Mouse (Mus musculus) cortical plate, adult 2 months (tissue): Measurements from ENCODE around the gene Col2a1. TPM values are rescaled to one million over a fixed set of nuclear protein-coding genes. Genes with fewer than 3 reads are reported as not detected.

Source experiments
- H3K27ac ChIP-seq: fragments of 200-500 bp; 2 replicates; pipeline ENCODE4 v1.5.1; 2012; ENCODE audit warnings: low read length, control low read depth, inconsistent platforms; ENCODE audit not compliant: insufficient read depth
- H3K4me1 ChIP-seq: fragments of 200-500 bp; 2 replicates; pipeline ENCODE4 v1.6.1; 2011; ENCODE audit warnings: low read length; ENCODE audit not compliant: control insufficient read depth, insufficient read depth
- H3K4me3 ChIP-seq: fragments of 200-500 bp; 2 replicates; pipeline ENCODE4 v1.5.1; 2011; ENCODE audit warnings: mild to moderate bottlenecking, low read length, control low read depth; ENCODE audit not compliant: insufficient read depth
- CTCF ChIP-seq: fragments of 200-500 bp; IDR thresholded peaks from 2 replicates; pipeline ENCODE4 v1.5.1; 2011; ENCODE audit warnings: mild to moderate bottlenecking, control low read depth, low read length; ENCODE audit not compliant: insufficient read depth; ENCODE audit errors: extremely low read depth
- POLR2A ChIP-seq: fragments of 200-500 bp; IDR thresholded peaks from 2 replicates; pipeline ENCODE4 v1.6.1; 2011; ENCODE audit warnings: mild to moderate bottlenecking, low read length, control low read depth; ENCODE audit not compliant: insufficient read depth; ENCODE audit errors: extremely low read depth
- polyA plus RNA-seq: library from polyadenylated mRNA; depleted of rRNA; stranded (reverse); fragments of >200 nt; gene quantifications from 2 replicates; pipeline ENCODE4 v1.2.3, GENCODE M21; 2012; rRNA removed

Col2a1 gene
- polyA plus RNA-seq, 1 experiment: 1.1 TPM

- Histone ChIP-seq H3K4me3 (no peak overlapping the region), H3K27ac (no peak overlapping the region), H3K4me1 (no peaks in the 10 kb centered on the region)
- no peak for TF ChIP-seq CTCF
These were observed 72.1 kb downstream of the Col2a1 start for GRCm38 (mm10) chr15:97932441-97932840.

GRCm38 (mm10) chr15:97929259-97929824, 75.2 kb downstream of the Col2a1 start:
- TF ChIP-seq POLR2A (no peak), CTCF (no peak)
- no peak overlapping the region for H3K4me3 ChIP-seq
- no peak overlapping the region for H3K27ac ChIP-seq
- H3K4me1 ChIP-seq: no peaks in the 10 kb centered on the region

- no peaks in the 10 kb centered on the region for H3K4me1 ChIP-seq
- no peak overlapping the region for H3K27ac ChIP-seq
- no peak overlapping the region for H3K4me3 ChIP-seq
- TF ChIP-seq POLR2A: no peak
- no peak for TF ChIP-seq CTCF
These were observed 76.7 kb downstream of the Col2a1 start for GRCm38 (mm10) chr15:97927821-97928220.

DNA sequence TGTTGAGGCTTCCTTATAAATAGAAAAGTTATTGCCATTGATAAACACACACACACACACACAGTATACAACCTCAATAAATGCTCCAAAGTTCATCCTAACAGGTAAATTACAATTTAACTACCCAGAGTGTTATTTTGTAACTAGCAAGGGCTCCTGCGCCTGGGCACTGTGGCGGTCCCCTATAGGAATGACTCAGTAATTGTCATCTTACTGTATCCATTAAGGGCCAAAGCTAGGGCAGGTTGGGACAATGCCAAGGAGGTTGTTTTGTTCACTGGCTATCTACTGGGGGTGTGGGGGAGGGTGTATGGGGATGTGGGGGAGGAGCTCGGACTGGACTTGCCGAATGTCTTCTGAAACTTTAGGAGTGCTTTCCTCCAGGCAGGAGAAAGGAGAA, 77.5 kb downstream of the Col2a1 start:
- Histone ChIP-seq H3K27ac (no peak overlapping the region), H3K4me3 (no peak overlapping the region), H3K4me1 (no peaks in the 10 kb centered on the region)
- no peak for TF ChIP-seq CTCF
- TF ChIP-seq POLR2A: no peak

Other genes with a start within 250 kb of the Col2a1 start
- gene Rapgef3, start 236.7 kb downstream of the Col2a1 start, polyA plus RNA-seq: 40.2 and 45.9 TPM in 2 replicates
- gene Slc48a1, start 226.2 kb downstream of the Col2a1 start, polyA plus RNA-seq: 140 and 155 TPM in 2 replicates
- 64.7 and 73.9 TPM in 2 replicates for gene Hdac7, start 160.2 kb downstream of the Col2a1 start, polyA plus RNA-seq
- gene Vdr, start 94.1 kb downstream of the Col2a1 start, polyA plus RNA-seq: 0.17 and 0.25 TPM in 2 replicates
- 58.3 and 63.6 TPM in 2 replicates for gene Tmem106c, start 40.5 kb downstream of the Col2a1 start, polyA plus RNA-seq
- 391 and 405 TPM in 2 replicates for gene Pfkm, start 87.9 kb upstream of the Col2a1 start, polyA plus RNA-seq
- 10.3 and 10.6 TPM in 2 replicates for gene Senp1, start 89.0 kb upstream of the Col2a1 start, polyA plus RNA-seq
- 66.5 and 69.5 TPM in 2 replicates for gene Asb8, start 160.9 kb upstream of the Col2a1 start, polyA plus RNA-seq
- 22.6 and 23.0 TPM in 2 replicates for gene Ccdc184, start 162.5 kb upstream of the Col2a1 start, polyA plus RNA-seq
- 0.42 and 0.46 TPM in 2 replicates for gene Olfr288, start 190.8 kb upstream of the Col2a1 start, polyA plus RNA-seq
- gene Gm44579, start 216.3 kb upstream of the Col2a1 start, polyA plus RNA-seq: 0.25 TPM in 1 of 2 replicates, not detected in the other
- 16.8 and 18.2 TPM in 2 replicates for gene Olfr287, start 216.4 kb upstream of the Col2a1 start, polyA plus RNA-seq
- not detected in 2 replicates for gene Olfr286, start 229.8 kb upstream of the Col2a1 start, polyA plus RNA-seq